Comparison of ENCODE assay signal across 8 mouse cellular contexts in the genomic region with DNA sequence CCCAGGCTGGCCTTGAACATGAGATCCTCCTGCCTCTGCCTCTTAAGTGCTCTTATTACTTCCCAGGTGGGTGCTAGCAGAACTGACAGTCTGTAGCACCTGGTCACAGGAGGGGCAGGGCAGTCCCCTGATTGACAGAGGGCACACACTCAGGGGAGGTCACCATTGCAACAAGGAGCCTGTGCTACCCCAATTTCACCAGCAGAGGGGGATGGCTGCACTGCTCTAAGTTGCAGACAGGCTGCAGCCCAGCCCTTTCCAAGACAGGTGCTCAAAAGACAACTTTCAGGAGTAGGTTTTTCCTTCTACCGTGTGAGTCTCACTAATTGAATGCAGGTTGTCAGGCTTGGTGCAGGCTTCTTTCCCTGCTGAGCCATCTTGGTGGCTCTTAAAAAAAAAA.
DNase-seq lines count a peak whose midpoint lies in the region; ATAC-seq and TF ChIP-seq lines count a peak whose summit lies in the region.

No protein-coding gene starts in this region.

- no peak overlapping the region for H3K9ac ChIP-seq in heart, embryonic 16.5 days (ENCODE audit: low read length)

- no peaks in the 10 kb centered on the region for H3K27me3 ChIP-seq in forebrain, embryonic 10.5 days (ENCODE audit: poor library complexity, severe bottlenecking)
- H3K27me3 ChIP-seq in heart, embryonic 16.5 days (ENCODE audit: control insufficient read depth, insufficient read depth, low read length): no peaks in the 10 kb centered on the region

- no peak for TF ChIP-seq POLR2A in lung, adult 2 months (IDR thresholded peaks at IDR 0.05; ENCODE audit: borderline replicate concordance, extremely low read depth, low read depth, low read length)

- no peaks in the 10 kb centered on the region for H3K9me3 ChIP-seq in forebrain, embryonic 10.5 days
- H3K9me3 ChIP-seq in heart, embryonic 16.5 days (replicated peaks; ENCODE audit: control insufficient read depth, low read length): no peaks in the 10 kb centered on the region

- H3K4me1 ChIP-seq in forebrain, embryonic 10.5 days: peaks cover 45% of the 10 kb centered on the region
- H3K4me1 ChIP-seq in heart, embryonic 16.5 days (ENCODE audit: control insufficient read depth, insufficient read depth, low read length): no peaks in the 10 kb centered on the region
- H3K4me1 ChIP-seq in lung, adult 2 months (ENCODE audit: control insufficient read depth, insufficient read depth, low read length): peaks cover 3% of the 10 kb centered on the region

- DNase-seq in CD8-positive naive resting alpha-beta T cell, adult 2 months (ENCODE audit: low read depth in 2 of 2, low spot score in 2 of 2): peak; percentile 48 to 73
- DNase-seq in brain, adult 2 months (ENCODE audit: low read depth, low spot score): peak; percentile 96
- DNase-seq in forebrain, embryonic 10.5 days (ENCODE audit: extremely low spot score, low spot score): peak; percentile 79
- DNase-seq in kidney, postnatal 10 days: peak; percentile 89
- peak; percentile 81 for DNase-seq in lung, adult 2 months
- peak; percentile 38 for DNase-seq in ovary, postnatal 10 days (ENCODE audit: low spot score)
- DNase-seq in thymus, postnatal 0 days (ENCODE audit: low spot score): peak; percentile 82

- H3K4me2 ChIP-seq in heart, embryonic 16.5 days (ENCODE audit: low read depth, low read length): no peak overlapping the region

- peak overlapping the region; percentile 74 for H3K27ac ChIP-seq in forebrain, embryonic 10.5 days
- no peak overlapping the region for H3K27ac ChIP-seq in heart, embryonic 16.5 days (ENCODE audit: low read length)

- TF ChIP-seq CTCF in lung, adult 2 months (IDR thresholded peaks at IDR 0.05; ENCODE audit: insufficient read depth, low read length): peak; percentile 98

- H3K4me3 ChIP-seq in forebrain, embryonic 10.5 days: no peak overlapping the region
- no peak overlapping the region for H3K4me3 ChIP-seq in heart, embryonic 16.5 days (ENCODE audit: low read length)
- H3K4me3 ChIP-seq in lung, adult 2 months (replicated peaks; ENCODE audit: extremely low read depth, low read depth, low read length): no peak overlapping the region

- WGBS in forebrain, embryonic 10.5 days: 15% methylated on average over 1 of the region's 1 CpGs
- WGBS in heart, embryonic 16.5 days: 19% methylated on average over 1 of the region's 1 CpGs
- WGBS in lung, adult 2 months: 6% methylated on average over 1 of the region's 1 CpGs

- ATAC-seq in heart, embryonic 16.5 days (replicated peaks; ENCODE audit: extremely low read depth, insufficient read depth, low FRiP score): peak; percentile 59

- no peaks in the 10 kb centered on the region for H3K36me3 ChIP-seq in forebrain, embryonic 10.5 days (replicated peaks)
- H3K36me3 ChIP-seq in heart, embryonic 16.5 days (ENCODE audit: control insufficient read depth, insufficient read depth): no peaks in the 10 kb centered on the region

Comparison
In these comparisons a context has a peak if more than half of its experiments do, and no peak if none do; other contexts are left out.
1. DNase-seq: peak in every context shown above with its lines; median percentile 96 in brain, adult 2 months; 89 in kidney, postnatal 10 days; 82 in thymus, postnatal 0 days; 81 in lung, adult 2 months; 79 in forebrain, embryonic 10.5 days; 60 in CD8-positive naive resting alpha-beta T cell, adult 2 months; 38 in ovary, postnatal 10 days.